Mouse (Mus musculus): ENCODE measurements around the gene Crtac1. TPM values are rescaled to one million over a fixed set of nuclear protein-coding genes. Genes with fewer than 3 reads are reported as not detected.
A peak's percentile ranks its signal among the peaks of the same experiment; 100 is the strongest.

Crtac1 gene
- total RNA-seq, 1 experiment = 2.0 TPM

- no peak for TF ChIP-seq CHD2 (IDR thresholded peaks at IDR 0.05; ENCODE audit: low read depth, low read length)
- no peak for TF ChIP-seq MAFK (IDR thresholded peaks at IDR 0.05; ENCODE audit: insufficient read depth, low read depth, low read length)
- TF ChIP-seq ZNF384 (IDR thresholded peaks at IDR 0.05; ENCODE audit: low read depth, low read length) = no peak
- DNase-seq (ENCODE audit: low read depth, low spot score) = no peak
- H3K36me3 ChIP-seq (ENCODE audit: control insufficient read depth, insufficient read depth, low read length, poor library complexity, severe bottlenecking) = no peaks in the 10 kb centered on the region
- 0 out of 4 replicates have a peak overlapping the region, but pooled peaks of 1 of the 2 experiments have one; percentile 4 for H3K4me3 ChIP-seq (ENCODE audit: insufficient read depth in 1 of 2, low read depth in 1 of 2, low read length in 2 of 2, poor library complexity in 1 of 2, severe bottlenecking in 1 of 2)
- in situ Hi-C loops (cut with MboI; ENCODE audit: low sequenced_read_pairs in 2 of 2, unreplicated experiment in 2 of 2) = no loop called here
- H3K27ac ChIP-seq (ENCODE audit: insufficient read depth, low read depth, low read length, poor library complexity, severe bottlenecking) = no peak overlapping the region
- H3K9me3 ChIP-seq (ENCODE audit: control insufficient read depth, insufficient read depth, low read depth, low read length) = no peaks in the 10 kb centered on the region
- H3K4me1 ChIP-seq (ENCODE audit: control insufficient read depth in 2 of 2, insufficient read depth in 2 of 2, low read length in 2 of 2, poor library complexity in 1 of 2) = peaks cover 0 to 2% of the 10 kb centered on the region in 2 experiments; a peak in 1 of 4 replicates
- H3K9ac ChIP-seq (ENCODE audit: insufficient read depth, low read depth, low read length, poor library complexity, severe bottlenecking) = no peak overlapping the region
Observed at GRCm38 (mm10) chr19:42439353-42439752, 7.8 kb upstream of the Crtac1 start.

DNA sequence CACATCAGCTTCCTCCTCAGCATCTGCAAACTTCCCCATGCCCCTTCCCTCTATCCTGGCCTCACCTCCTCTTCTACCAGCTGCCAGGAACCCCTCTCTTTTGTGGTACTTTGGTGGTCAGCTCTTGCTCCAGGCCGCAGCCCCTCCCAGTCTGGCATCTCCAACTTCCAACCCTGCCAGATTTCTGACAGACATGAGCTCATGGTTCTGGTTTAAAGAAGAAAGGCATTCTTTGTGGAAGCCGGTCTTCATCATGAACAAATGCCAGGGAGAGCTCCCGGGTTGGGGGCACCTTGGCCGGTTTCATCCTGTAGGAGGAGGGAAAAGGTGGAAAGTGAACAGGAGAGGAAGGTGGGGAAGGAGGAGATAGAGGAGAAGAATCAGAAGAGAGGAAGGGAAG, 4.0 kb upstream of the Crtac1 start:
- no peak for DNase-seq (ENCODE audit: low read depth, low spot score)
- Histone ChIP-seq H3K9me3 (ENCODE audit: control insufficient read depth, insufficient read depth, low read depth, low read length) (no peaks in the 10 kb centered on the region), H3K27ac (ENCODE audit: insufficient read depth, low read depth, low read length, poor library complexity, severe bottlenecking) (no peak overlapping the region), H3K4me1 (ENCODE audit: control insufficient read depth in 2 of 2, insufficient read depth in 2 of 2, low read length in 2 of 2, poor library complexity in 1 of 2) (peaks cover 0 to 2% of the 10 kb centered on the region in 2 experiments; a peak in 1 of 4 replicates), H3K4me3 (ENCODE audit: insufficient read depth in 1 of 2, low read depth in 1 of 2, low read length in 2 of 2, poor library complexity in 1 of 2, severe bottlenecking in 1 of 2) (no peak overlapping the region), H3K9ac (ENCODE audit: insufficient read depth, low read depth, low read length, poor library complexity, severe bottlenecking) (no peak overlapping the region), H3K36me3 (ENCODE audit: control insufficient read depth, insufficient read depth, low read length, poor library complexity, severe bottlenecking) (no peaks in the 10 kb centered on the region)
- TF ChIP-seq MAFK (IDR thresholded peaks at IDR 0.05; ENCODE audit: insufficient read depth, low read depth, low read length) (no peak), CHD2 (IDR thresholded peaks at IDR 0.05; ENCODE audit: low read depth, low read length) (no peak), ZNF384 (IDR thresholded peaks at IDR 0.05; ENCODE audit: low read depth, low read length) (no peak), ZC3H11A (IDR thresholded peaks at IDR 0.05; ENCODE audit: borderline replicate concordance, low read depth, low read length) (no peak), HCFC1 (IDR thresholded peaks at IDR 0.05; ENCODE audit: borderline replicate concordance, insufficient read depth, low read length) (no peak)
- in situ Hi-C loops (cut with MboI; ENCODE audit: low sequenced_read_pairs in 2 of 2, unreplicated experiment in 2 of 2) = no loop called here

DNA sequence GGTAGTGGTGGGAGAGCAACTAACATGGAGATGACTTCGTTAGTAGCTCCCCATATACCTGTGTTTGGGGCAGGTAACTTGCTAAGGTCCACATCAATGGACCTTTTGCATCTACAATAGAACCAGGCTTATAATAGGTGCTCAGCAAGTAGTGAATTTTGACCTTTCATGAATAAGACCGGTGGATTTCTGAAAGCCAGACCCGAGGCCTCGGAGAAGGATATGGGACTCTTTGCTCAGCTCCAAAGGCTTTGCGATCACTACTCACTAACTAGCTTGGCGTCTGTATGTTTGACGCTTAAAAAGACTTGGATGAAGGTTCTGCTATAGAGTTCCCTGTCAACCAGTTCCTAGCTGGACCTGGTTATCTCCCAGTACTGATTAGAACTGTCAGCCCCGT, 1.2 kb upstream of the Crtac1 start:
- TF ChIP-seq ZC3H11A (IDR thresholded peaks at IDR 0.05; ENCODE audit: borderline replicate concordance, low read depth, low read length) = no peak
- TF ChIP-seq MAFK (IDR thresholded peaks at IDR 0.05; ENCODE audit: insufficient read depth, low read depth, low read length) = no peak
- TF ChIP-seq CHD2 (IDR thresholded peaks at IDR 0.05; ENCODE audit: low read depth, low read length) = no peak
- no peak for TF ChIP-seq ZNF384 (IDR thresholded peaks at IDR 0.05; ENCODE audit: low read depth, low read length)
- no peak for TF ChIP-seq HCFC1 (IDR thresholded peaks at IDR 0.05; ENCODE audit: borderline replicate concordance, insufficient read depth, low read length)
- in situ Hi-C loops (cut with MboI; ENCODE audit: low sequenced_read_pairs in 2 of 2, unreplicated experiment in 2 of 2) = no loop called here
- H3K4me1 ChIP-seq (ENCODE audit: control insufficient read depth in 2 of 2, insufficient read depth in 2 of 2, low read length in 2 of 2, poor library complexity in 1 of 2) = no peaks in the 10 kb centered on the region; a peak in 1 of 4 replicates
- H3K9me3 ChIP-seq (ENCODE audit: control insufficient read depth, insufficient read depth, low read depth, low read length) = no peaks in the 10 kb centered on the region
- H3K36me3 ChIP-seq (ENCODE audit: control insufficient read depth, insufficient read depth, low read length, poor library complexity, severe bottlenecking) = no peaks in the 10 kb centered on the region
- H3K27ac ChIP-seq (ENCODE audit: insufficient read depth, low read depth, low read length, poor library complexity, severe bottlenecking) = no peak overlapping the region
- H3K9ac ChIP-seq (ENCODE audit: insufficient read depth, low read depth, low read length, poor library complexity, severe bottlenecking) = peak overlapping the region; percentile 82
- H3K4me3 ChIP-seq (ENCODE audit: insufficient read depth in 1 of 2, low read depth in 1 of 2, low read length in 2 of 2, poor library complexity in 1 of 2, severe bottlenecking in 1 of 2) = peak overlapping the region; percentile 67 to 80
- no peak for DNase-seq (ENCODE audit: low read depth, low spot score)

DNA sequence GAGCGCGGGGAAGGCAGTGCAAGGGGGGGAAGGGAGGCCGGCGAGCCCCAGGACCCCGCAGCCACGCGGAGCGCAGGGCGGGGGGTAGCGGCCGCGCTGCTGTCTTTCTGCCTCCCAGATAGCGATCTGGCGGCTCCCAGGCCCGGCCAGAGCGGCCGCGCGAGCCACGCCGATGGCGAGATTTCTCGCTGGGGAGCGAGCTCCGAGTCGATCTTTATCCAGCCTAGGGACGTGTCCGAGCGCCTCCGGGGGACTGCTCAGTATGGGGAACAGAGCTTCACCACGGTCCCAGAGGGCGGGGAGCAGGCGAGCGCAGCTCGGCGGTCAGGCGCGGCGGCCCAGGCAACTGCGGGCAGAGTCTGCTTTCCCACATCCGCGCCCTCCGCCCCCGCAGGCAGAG, 608 bp upstream of the Crtac1 start:
- H3K27ac ChIP-seq (ENCODE audit: insufficient read depth, low read depth, low read length, poor library complexity, severe bottlenecking) = no peak overlapping the region
- no peaks in the 10 kb centered on the region for H3K36me3 ChIP-seq (ENCODE audit: control insufficient read depth, insufficient read depth, low read length, poor library complexity, severe bottlenecking)
- H3K4me1 ChIP-seq (ENCODE audit: control insufficient read depth in 2 of 2, insufficient read depth in 2 of 2, low read length in 2 of 2, poor library complexity in 1 of 2) = no peaks in the 10 kb centered on the region; a peak in 1 of 4 replicates
- H3K9ac ChIP-seq (ENCODE audit: insufficient read depth, low read depth, low read length, poor library complexity, severe bottlenecking) = peak overlapping the region; percentile 82
- TF ChIP-seq HCFC1 (IDR thresholded peaks at IDR 0.05; ENCODE audit: borderline replicate concordance, insufficient read depth, low read length) = no peak
- TF ChIP-seq ZC3H11A (IDR thresholded peaks at IDR 0.05; ENCODE audit: borderline replicate concordance, low read depth, low read length) = no peak
- no peak for TF ChIP-seq ZNF384 (IDR thresholded peaks at IDR 0.05; ENCODE audit: low read depth, low read length)
- no peak for TF ChIP-seq MAFK (IDR thresholded peaks at IDR 0.05; ENCODE audit: insufficient read depth, low read depth, low read length)
- TF ChIP-seq CHD2 (IDR thresholded peaks at IDR 0.05; ENCODE audit: low read depth, low read length) = no peak
- DNase-seq (ENCODE audit: low read depth, low spot score) = no peak
- peak overlapping the region; percentile 67 to 80 for H3K4me3 ChIP-seq (ENCODE audit: insufficient read depth in 1 of 2, low read depth in 1 of 2, low read length in 2 of 2, poor library complexity in 1 of 2, severe bottlenecking in 1 of 2)
- in situ Hi-C loops (cut with MboI; ENCODE audit: low sequenced_read_pairs in 2 of 2, unreplicated experiment in 2 of 2) = no loop called here
- no peaks in the 10 kb centered on the region for H3K9me3 ChIP-seq (ENCODE audit: control insufficient read depth, insufficient read depth, low read depth, low read length)

DNA sequence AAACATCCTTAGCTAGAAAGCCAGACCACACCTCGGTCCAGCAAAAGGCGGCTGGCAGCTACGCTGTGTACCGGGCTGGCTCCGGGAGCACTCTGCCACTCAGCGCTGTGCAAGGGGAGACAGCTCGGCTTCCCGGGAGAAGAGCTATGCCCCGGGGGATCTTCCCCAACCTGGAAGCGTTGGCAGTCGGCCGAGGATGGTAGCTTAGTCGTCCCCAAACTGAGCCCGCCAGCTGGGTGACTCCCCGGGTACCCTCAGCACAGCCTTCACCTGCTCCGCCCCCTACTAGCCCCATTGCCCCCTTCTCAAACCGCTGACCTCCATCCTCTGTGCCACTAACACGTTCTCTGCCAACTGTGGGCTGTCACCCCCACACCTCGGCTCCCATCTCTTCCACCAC, 602 bp downstream of the Crtac1 start:
- H3K9ac ChIP-seq (ENCODE audit: insufficient read depth, low read depth, low read length, poor library complexity, severe bottlenecking) = peak overlapping the region; percentile 17; the same call in 1 of the 2 replicates
- no peak overlapping the region for H3K27ac ChIP-seq (ENCODE audit: insufficient read depth, low read depth, low read length, poor library complexity, severe bottlenecking)
- no peaks in the 10 kb centered on the region for H3K36me3 ChIP-seq (ENCODE audit: control insufficient read depth, insufficient read depth, low read length, poor library complexity, severe bottlenecking)
- DNase-seq (ENCODE audit: low read depth, low spot score) = no peak
- peak overlapping the region; percentile 57 to 67 for H3K4me3 ChIP-seq (ENCODE audit: insufficient read depth in 1 of 2, low read depth in 1 of 2, low read length in 2 of 2, poor library complexity in 1 of 2, severe bottlenecking in 1 of 2)
- H3K9me3 ChIP-seq (ENCODE audit: control insufficient read depth, insufficient read depth, low read depth, low read length) = no peaks in the 10 kb centered on the region
- in situ Hi-C loops (cut with MboI; ENCODE audit: low sequenced_read_pairs in 2 of 2, unreplicated experiment in 2 of 2) = no loop called here
- H3K4me1 ChIP-seq (ENCODE audit: control insufficient read depth in 2 of 2, insufficient read depth in 2 of 2, low read length in 2 of 2, poor library complexity in 1 of 2) = no peaks in the 10 kb centered on the region; a peak in 1 of 4 replicates
- TF ChIP-seq CHD2 (IDR thresholded peaks at IDR 0.05; ENCODE audit: low read depth, low read length) (no peak), HCFC1 (IDR thresholded peaks at IDR 0.05; ENCODE audit: borderline replicate concordance, insufficient read depth, low read length) (no peak), MAFK (IDR thresholded peaks at IDR 0.05; ENCODE audit: insufficient read depth, low read depth, low read length) (no peak), ZC3H11A (IDR thresholded peaks at IDR 0.05; ENCODE audit: borderline replicate concordance, low read depth, low read length) (no peak), ZNF384 (IDR thresholded peaks at IDR 0.05; ENCODE audit: low read depth, low read length) (no peak)

Data from ES-E14 (cell line).